Mouse (Mus musculus) embryonic facial prominence, embryonic 11.5 days (tissue): ENCODE data around the gene Dstn. TPM values are rescaled to one million over a fixed set of nuclear protein-coding genes. Genes with fewer than 3 reads are reported as not detected.

Experiments used
- ATAC-seq: fragments of 200-750 bp; cut with Nextera tagmentation; replicated peaks from 2 replicates; pipeline ENCODE4 v1.8.0; 2017; ENCODE audit warnings: low read depth; ENCODE audit not compliant: insufficient number of reproducible peaks, low FRiP score, low TSS enrichment
- DNase-seq: peaks from one replicate; pipeline ENCODE4 v3.0.0-alpha.2; 2015; ENCODE audit warnings: low spot score
- H3K27ac ChIP-seq: fragments of 300-500 bp; sonication (generic); replicated peaks from 2 replicates; pipeline ENCODE4 v1.5.1; 2014; ENCODE audit warnings: mild to moderate bottlenecking, low read depth, low read length, control low read depth
- H3K27me3 ChIP-seq: fragments of 300-500 bp; sonication (generic); 2 replicates; pipeline ENCODE4 v1.6.1; 2014; ENCODE audit warnings: mild to moderate bottlenecking, low read length, moderate library complexity, mixed read lengths; ENCODE audit not compliant: control insufficient read depth, insufficient read depth
- H3K36me3 ChIP-seq: fragments of 300-500 bp; sonication (generic); replicated peaks from 2 replicates; pipeline ENCODE4 v1.6.1; 2014; ENCODE audit warnings: low read depth, mild to moderate bottlenecking, low read length, moderate library complexity, mixed read lengths; ENCODE audit not compliant: control insufficient read depth, insufficient read depth
- H3K4me1 ChIP-seq: fragments of 300-500 bp; sonication (generic); 2 replicates; pipeline ENCODE4 v1.6.1; 2014; ENCODE audit warnings: low read length, mixed read lengths; ENCODE audit not compliant: control insufficient read depth, insufficient read depth
- H3K4me2 ChIP-seq: fragments of 300-500 bp; sonication (generic); 2 replicates; pipeline ENCODE4 v1.6.1; 2014; ENCODE audit warnings: low read depth, mild to moderate bottlenecking, control low read depth, low read length, moderate library complexity
- H3K4me3 ChIP-seq: fragments of 300-500 bp; sonication (generic); 2 replicates; pipeline ENCODE4 v1.5.1; 2014; ENCODE audit warnings: low read depth, low read length, control low read depth
- H3K9ac ChIP-seq: fragments of 300-500 bp; sonication (generic); replicated peaks from 2 replicates; pipeline ENCODE4 v1.6.1; 2014; ENCODE audit warnings: mild to moderate bottlenecking, control low read depth, low read length
- H3K9me3 ChIP-seq: fragments of 300-500 bp; sonication (generic); replicated peaks from 2 replicates; pipeline ENCODE4 v1.6.1; 2016; ENCODE audit warnings: mild to moderate bottlenecking, low read length, inconsistent platforms, mixed read lengths; ENCODE audit not compliant: control insufficient read depth
- WGBS: fragments of 180-500 bp; shearing (Covaris S2); extraction: QIAGEN DNeasy Blood & Tissue Kit; methylation state at CpG from one replicate; pipeline ENCODE4 v1.1.7; 2014; 5-methylcytosine and 5-hydroxymethylcytosine counted together
- polyA plus RNA-seq: library from polyadenylated mRNA; unstranded; fragments of >200 nt; fragmentation: Nextera tagmentation; extraction: Ambion mirVana; gene quantifications from 2 replicates; pipeline ENCODE4 v1.2.1, GENCODE M21; 2014

Gene Dstn
- polyA plus RNA-seq, 1 experiment from 2014 or later = 462 TPM

DNA sequence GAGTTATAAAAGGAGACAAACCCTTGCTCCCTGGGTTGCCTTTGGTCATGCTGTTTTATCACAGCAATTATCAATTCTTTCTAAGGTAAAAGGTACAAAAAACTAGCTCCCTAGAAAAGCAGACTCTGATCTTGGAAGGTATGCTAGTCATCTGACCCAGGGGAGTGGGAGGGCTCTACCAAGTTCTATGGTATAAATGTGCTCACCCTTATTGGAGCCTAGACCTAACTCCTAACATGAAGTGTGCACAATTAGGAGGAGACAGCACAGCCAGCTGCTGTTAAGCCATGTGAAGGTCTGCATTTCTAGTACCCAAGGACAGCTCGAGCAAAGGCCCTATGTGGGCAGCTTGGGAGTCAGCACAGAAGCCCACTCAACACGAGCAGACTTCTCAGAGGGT, 56.8 kb downstream of the Dstn start:
- no peak for DNase-seq
- Histone ChIP-seq H3K4me3 (no peak overlapping the region), H3K9ac (no peak overlapping the region), H3K9me3 (no peaks in the 10 kb centered on the region), H3K4me2 (no peak overlapping the region), H3K36me3 (peaks cover 6% of the 10 kb centered on the region), H3K4me1 (no peaks in the 10 kb centered on the region), H3K27ac (no peak overlapping the region), H3K27me3 (no peaks in the 10 kb centered on the region)
- WGBS = 73% methylated on average over 2 of the region's 2 CpGs
- no peak for ATAC-seq

DNA sequence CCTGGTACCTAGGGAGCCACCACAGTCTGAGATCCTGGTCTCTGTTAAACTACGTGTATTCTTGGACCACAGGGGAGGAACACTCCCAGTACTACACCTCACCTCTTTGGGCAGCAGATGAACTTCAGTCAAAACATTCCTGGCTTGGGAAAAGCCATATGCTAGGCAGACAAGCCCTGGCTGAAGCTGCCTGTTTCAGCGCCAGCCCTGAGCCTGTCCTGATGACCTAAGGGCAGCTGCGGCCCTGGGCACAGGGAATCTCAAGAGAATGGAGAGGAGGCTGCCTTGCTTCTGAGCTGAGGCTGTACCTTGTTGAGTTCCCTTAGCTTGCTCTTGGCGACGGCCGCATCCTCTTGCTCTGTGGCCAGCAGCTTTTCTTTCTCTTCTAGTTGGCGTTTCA, 58.0 kb downstream of the Dstn start:
- Histone ChIP-seq H3K4me2 (no peak overlapping the region), H3K4me1 (no peaks in the 10 kb centered on the region), H3K27ac (no peak overlapping the region), H3K4me3 (no peak overlapping the region), H3K9me3 (no peaks in the 10 kb centered on the region), H3K27me3 (no peaks in the 10 kb centered on the region), H3K9ac (no peak overlapping the region), H3K36me3 (peaks cover 6% of the 10 kb centered on the region)
- DNase-seq (no peak), ATAC-seq (no peak)
- WGBS = 90% methylated on average over 7 of the region's 7 CpGs

DNA sequence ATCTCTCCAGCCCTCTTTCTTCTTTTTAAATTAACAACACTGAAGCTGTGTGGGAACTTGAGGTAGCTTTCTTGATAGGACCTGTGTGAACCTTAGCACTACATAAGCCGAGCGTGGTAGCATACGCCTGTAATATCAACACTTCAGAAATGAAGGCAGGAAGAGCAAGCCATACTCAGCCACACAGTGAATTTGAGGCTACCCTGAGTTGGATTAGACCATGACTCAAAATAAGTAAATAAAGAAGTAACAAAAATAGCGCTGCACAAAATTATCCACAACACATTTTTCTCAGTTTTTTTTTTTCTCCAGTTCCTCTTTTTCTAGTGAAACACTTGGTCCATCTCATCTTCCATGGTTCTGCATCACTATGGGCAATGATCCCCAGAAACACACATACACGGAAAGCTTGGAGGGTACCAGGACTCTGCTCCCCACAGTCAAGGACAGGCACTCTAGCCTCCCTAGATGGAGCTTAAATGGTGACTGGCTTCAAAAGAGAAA, 60.1 kb downstream of the Dstn start:
- DNase-seq = no peak
- H3K4me1 ChIP-seq = no peaks in the 10 kb centered on the region
- WGBS = 94% methylated on average over 5 of the region's 5 CpGs

DNA sequence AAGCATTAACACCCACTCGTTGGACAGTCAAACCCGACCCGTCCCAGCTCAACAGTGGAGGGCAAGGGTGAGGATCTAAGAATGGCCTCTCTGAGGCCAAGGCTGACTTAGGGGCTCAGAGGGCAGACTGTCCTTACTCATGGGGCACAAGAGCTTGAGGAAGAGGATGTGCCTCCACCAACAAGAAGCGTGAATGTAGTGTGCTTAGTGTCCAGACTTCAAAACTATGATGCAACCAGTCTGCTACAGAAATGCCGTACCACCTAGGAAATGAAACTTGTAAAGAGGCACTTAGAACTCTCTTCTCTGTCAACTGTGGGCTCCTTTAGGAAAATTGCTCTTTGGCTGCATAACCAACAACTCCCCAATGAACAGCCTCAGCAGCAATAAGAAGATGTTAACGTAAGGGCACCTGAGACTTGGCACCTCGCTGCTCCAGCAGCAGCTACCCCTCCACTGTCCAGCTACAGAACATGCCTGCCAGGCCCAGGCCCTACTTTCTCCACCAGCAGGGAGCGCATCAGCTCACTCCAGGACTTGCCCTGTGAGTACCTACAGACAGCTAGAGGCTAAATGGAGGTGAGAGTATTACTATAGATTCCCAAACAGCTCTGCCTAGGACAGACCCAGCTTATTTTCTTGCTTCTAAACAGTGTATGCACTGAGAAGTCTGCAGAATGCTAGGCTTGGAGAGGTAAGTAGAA, 63.5 kb downstream of the Dstn start:
- H3K36me3 ChIP-seq = no peaks in the 10 kb centered on the region; the same call in 1 of the 2 replicates
- DNase-seq = no peak
- H3K4me2 ChIP-seq = no peak overlapping the region
- H3K27ac ChIP-seq = no peak overlapping the region
- H3K4me1 ChIP-seq = no peaks in the 10 kb centered on the region
- H3K27me3 ChIP-seq = no peaks in the 10 kb centered on the region
- H3K4me3 ChIP-seq = no peak overlapping the region
- 90% methylated on average over 8 of the region's 8 CpGs for WGBS
- ATAC-seq = no peak
- H3K9ac ChIP-seq = no peak overlapping the region
- no peaks in the 10 kb centered on the region for H3K9me3 ChIP-seq

More for the DNA sequence above, 60.1 kb downstream of the Dstn start:
- Histone ChIP-seq H3K4me3 (no peak overlapping the region), H3K27ac (no peak overlapping the region), H3K4me2 (no peak overlapping the region), H3K9ac (no peak overlapping the region), H3K36me3 (peaks cover 6% of the 10 kb centered on the region), H3K27me3 (no peaks in the 10 kb centered on the region), H3K9me3 (no peaks in the 10 kb centered on the region)
- no peak for ATAC-seq

DNA sequence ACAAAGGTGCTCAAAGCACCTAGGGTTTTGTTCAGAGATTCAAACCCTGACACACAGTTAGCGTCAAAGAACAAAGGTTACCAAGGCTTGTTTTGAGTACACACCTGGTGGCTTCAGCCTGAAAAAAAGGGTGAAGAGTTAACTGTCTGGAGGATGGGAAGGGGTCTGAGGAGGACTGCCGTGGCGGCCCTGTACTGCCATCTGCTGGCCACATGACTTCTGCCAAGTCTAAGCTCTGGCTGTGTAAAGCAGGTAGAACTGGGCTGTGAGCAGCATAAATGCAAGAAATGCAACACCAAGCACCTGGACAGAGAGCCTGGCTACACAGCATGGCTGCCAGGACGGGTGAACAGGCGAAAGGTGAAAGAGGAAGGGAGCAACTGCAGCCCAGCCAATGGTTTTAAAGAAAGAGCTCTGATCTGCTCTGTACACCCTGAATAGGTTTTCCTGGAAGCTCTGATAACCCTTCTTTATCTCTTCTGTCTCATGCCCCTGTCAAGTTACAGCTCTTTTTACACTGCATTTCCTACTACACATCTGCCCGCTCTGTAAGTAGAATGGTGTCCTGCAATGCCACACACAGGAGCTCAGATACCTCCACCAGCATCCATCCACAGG, 65.8 kb downstream of the Dstn start:
- DNase-seq (peak; percentile 81), ATAC-seq (peak; percentile 60; the same call in 1 of the 2 replicates)
- H3K36me3 ChIP-seq = no peaks in the 10 kb centered on the region
- no peak overlapping the region for H3K4me3 ChIP-seq
- no peak overlapping the region for H3K27ac ChIP-seq
- H3K9me3 ChIP-seq = no peaks in the 10 kb centered on the region
- no peaks in the 10 kb centered on the region for H3K27me3 ChIP-seq
- no peak overlapping the region for H3K4me2 ChIP-seq
- H3K4me1 ChIP-seq = no peaks in the 10 kb centered on the region
- WGBS = 41% methylated on average over 6 of the region's 6 CpGs
- no peak overlapping the region for H3K9ac ChIP-seq

DNA sequence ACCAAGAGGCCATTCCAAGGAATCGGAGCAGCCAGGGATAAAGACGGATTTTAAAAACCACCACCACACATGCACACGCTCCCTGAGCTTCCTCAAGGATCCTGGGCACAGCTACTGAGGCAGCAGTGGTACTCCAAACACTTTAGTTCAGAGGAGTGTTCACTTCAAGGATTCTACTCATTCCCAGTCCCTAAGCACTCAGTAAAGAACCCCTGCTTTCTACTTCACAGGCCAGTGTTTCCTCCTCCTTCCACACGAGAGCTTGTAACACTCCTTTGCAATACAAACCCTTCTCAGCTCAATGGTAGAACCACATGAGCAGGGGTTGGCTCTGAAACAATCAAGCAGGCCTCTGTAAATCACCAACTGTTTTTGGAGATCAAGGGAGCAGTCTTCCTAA, 67.0 kb downstream of the Dstn start:
- no peak for ATAC-seq

DNA sequence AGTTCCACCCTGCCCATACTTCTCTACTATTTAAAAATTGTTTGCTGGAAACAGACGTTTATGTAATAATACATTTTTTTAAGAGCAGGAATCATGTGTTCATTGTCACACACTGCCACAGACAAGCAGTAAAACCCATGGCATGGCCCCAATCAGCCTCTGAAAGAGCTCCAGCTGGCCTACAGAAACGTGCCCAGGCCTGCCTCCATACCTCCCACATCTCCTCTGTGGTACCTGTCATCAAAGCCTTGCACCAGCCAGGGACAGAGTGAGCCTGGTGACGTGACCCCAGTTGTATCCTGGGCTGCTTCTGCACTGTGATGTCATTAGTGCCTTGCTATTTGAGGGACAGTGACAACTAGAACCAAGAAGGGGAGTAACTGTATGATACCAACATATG, 67.8 kb downstream of the Dstn start:
- DNase-seq (no peak), ATAC-seq (no peak)
- 68% methylated on average over 3 of the region's 3 CpGs for WGBS
- no peak overlapping the region for H3K4me2 ChIP-seq
- no peak overlapping the region for H3K9ac ChIP-seq
- H3K4me1 ChIP-seq = no peaks in the 10 kb centered on the region
- no peak overlapping the region for H3K4me3 ChIP-seq
- H3K27me3 ChIP-seq = no peaks in the 10 kb centered on the region
- no peaks in the 10 kb centered on the region for H3K9me3 ChIP-seq
- H3K36me3 ChIP-seq = no peaks in the 10 kb centered on the region
- H3K27ac ChIP-seq = no peak overlapping the region

More for the DNA sequence above, 67.0 kb downstream of the Dstn start:
- Histone ChIP-seq H3K9me3 (no peaks in the 10 kb centered on the region), H3K4me2 (no peak overlapping the region), H3K36me3 (no peaks in the 10 kb centered on the region), H3K27me3 (no peaks in the 10 kb centered on the region), H3K27ac (no peak overlapping the region), H3K9ac (no peak overlapping the region), H3K4me3 (no peak overlapping the region), H3K4me1 (no peaks in the 10 kb centered on the region)
- WGBS = 83% methylated on average over 4 of the region's 4 CpGs
- no peak for DNase-seq

DNA sequence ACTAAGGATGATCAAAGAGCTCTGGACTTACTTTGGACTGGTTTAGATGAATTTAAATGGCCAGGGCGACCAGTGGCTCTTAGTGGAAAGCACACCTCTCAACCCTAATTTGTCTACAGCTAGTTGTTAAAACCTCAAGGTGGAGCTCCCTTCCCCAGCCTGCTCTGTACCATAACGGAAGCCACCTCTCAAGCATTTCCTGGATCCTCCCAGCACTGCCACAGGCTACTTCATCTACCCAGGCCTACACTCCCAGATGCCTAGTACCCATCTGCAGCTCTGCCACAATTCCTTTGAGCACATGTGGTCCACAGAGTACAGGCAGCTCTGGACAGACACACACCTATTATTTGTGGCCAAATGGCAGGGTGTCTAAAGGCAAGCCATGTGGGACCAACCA, 68.4 kb downstream of the Dstn start:
- WGBS = 65% methylated on average over 2 of the region's 2 CpGs
- no peak for ATAC-seq
- no peaks in the 10 kb centered on the region for H3K36me3 ChIP-seq

More for the DNA sequence above, 68.4 kb downstream of the Dstn start:
- Histone ChIP-seq H3K4me3 (no peak overlapping the region), H3K4me2 (no peak overlapping the region), H3K27me3 (no peaks in the 10 kb centered on the region), H3K9me3 (no peaks in the 10 kb centered on the region), H3K27ac (no peak overlapping the region), H3K9ac (no peak overlapping the region), H3K4me1 (no peaks in the 10 kb centered on the region)
- no peak for DNase-seq
